Mouse (Mus musculus) intestine, embryonic 14.5 days (tissue): ENCODE measurements around the gene Fzr1. TPM values are rescaled to one million over a fixed set of nuclear protein-coding genes. Genes with fewer than 3 reads are reported as not detected.

ENCODE experiments used
- ATAC-seq: fragments of 200-750 bp; cut with Nextera tagmentation; replicated peaks from 2 replicates; pipeline ENCODE4 v1.8.0; 2017; ENCODE audit warnings: low read depth, moderate number of reproducible peaks, moderate TSS enrichment, moderate library complexity; ENCODE audit not compliant: low FRiP score, low TSS enrichment
- DNase-seq: peaks from one replicate; pipeline ENCODE4 v3.0.0-alpha.2; 2018; ENCODE audit warnings: low spot score
- H3K27ac ChIP-seq: fragments of 300-500 bp; sonication (generic); 2 replicates; pipeline ENCODE4 v1.5.1; 2014; ENCODE audit warnings: low read depth, mild to moderate bottlenecking, control low read depth
- H3K27me3 ChIP-seq: fragments of 300-500 bp; sonication (generic); replicated peaks from 2 replicates; pipeline ENCODE4 v1.6.1; 2014; ENCODE audit warnings: low read length, control low read depth; ENCODE audit not compliant: control insufficient read depth, insufficient read depth
- H3K36me3 ChIP-seq: fragments of 300-500 bp; sonication (generic); 2 replicates; pipeline ENCODE4 v1.6.1; 2014; ENCODE audit warnings: low read length, control low read depth; ENCODE audit not compliant: control insufficient read depth, insufficient read depth
- H3K4me1 ChIP-seq: fragments of 300-500 bp; sonication (generic); replicated peaks from 2 replicates; pipeline ENCODE4 v1.6.1; 2014; ENCODE audit warnings: low read length, control low read depth, mixed read lengths; ENCODE audit not compliant: control insufficient read depth, insufficient read depth
- H3K4me2 ChIP-seq: fragments of 300-500 bp; sonication (generic); 2 replicates; pipeline ENCODE4 v1.6.1; 2014; ENCODE audit warnings: low read length
- H3K4me3 ChIP-seq: fragments of 300-500 bp; sonication (generic); 2 replicates; pipeline ENCODE4 v1.5.1; 2014; ENCODE audit warnings: low read depth, low read length, control low read depth, mixed read lengths
- H3K9ac ChIP-seq: fragments of 300-500 bp; sonication (generic); 2 replicates; pipeline ENCODE4 v1.6.1; 2014; ENCODE audit warnings: mild to moderate bottlenecking, low read length
- H3K9me3 ChIP-seq: fragments of 300-500 bp; sonication (generic); 2 replicates; pipeline ENCODE4 v1.6.1; 2016; ENCODE audit warnings: low read length, control low read depth; ENCODE audit not compliant: control insufficient read depth
- WGBS: fragments of 180-500 bp; shearing (Covaris S2); extraction: QIAGEN DNeasy Blood & Tissue Kit; methylation state at CpG from one replicate; pipeline ENCODE4 v1.1.7; 2014; 5-methylcytosine and 5-hydroxymethylcytosine counted together
- polyA plus RNA-seq: library from polyadenylated mRNA; unstranded; fragments of >200 nt; fragmentation: Nextera tagmentation; extraction: Ambion mirVana; gene quantifications from 2 replicates; pipeline ENCODE4 v1.2.1, GENCODE M21; 2014

The Fzr1 gene
- polyA plus RNA-seq, 1 experiment from 2014 or later, result 93.9 TPM

- WGBS, result 68% methylated on average over 16 of the region's 16 CpGs
- H3K9me3 ChIP-seq, result no peaks in the 10 kb centered on the region
- no peak overlapping the region for H3K9ac ChIP-seq
- H3K36me3 ChIP-seq, result peaks cover 14% of the 10 kb centered on the region
- DNase-seq (no peak), ATAC-seq (no peak)
- no peak overlapping the region for H3K4me3 ChIP-seq
- H3K27me3 ChIP-seq, result no peaks in the 10 kb centered on the region
- peak overlapping the region; percentile 77 for H3K27ac ChIP-seq
- peaks cover 93% of the 10 kb centered on the region for H3K4me1 ChIP-seq
- H3K4me2 ChIP-seq, result no peak overlapping the region
These were observed 34.4 kb upstream of the Fzr1 start for GRCm38 (mm10) chr10:81412586-81413309.

GRCm38 (mm10) chr10:81411471-81412400, 33.4 kb upstream of the Fzr1 start:
- DNase-seq (peak; percentile 70), ATAC-seq (no peak)
- WGBS, result 53% methylated on average over 18 of the region's 18 CpGs
- Histone ChIP-seq H3K36me3 (peaks cover 20% of the 10 kb centered on the region), H3K4me3 (no peak overlapping the region), H3K9ac (no peak overlapping the region), H3K27ac (peak overlapping the region; percentile 77), H3K27me3 (no peaks in the 10 kb centered on the region), H3K4me1 (peaks cover 93% of the 10 kb centered on the region), H3K9me3 (no peaks in the 10 kb centered on the region), H3K4me2 (peak overlapping the region; percentile 7; the same call in 1 of the 2 replicates)

- DNase-seq (no peak), ATAC-seq (no peak)
- Histone ChIP-seq H3K27me3 (no peaks in the 10 kb centered on the region), H3K9me3 (no peaks in the 10 kb centered on the region), H3K4me3 (no peak overlapping the region), H3K36me3 (peaks cover 27% of the 10 kb centered on the region), H3K9ac (no peak overlapping the region), H3K4me2 (no peak overlapping the region), H3K4me1 (peaks cover 89% of the 10 kb centered on the region), H3K27ac (peak overlapping the region; percentile 77)
- 60% methylated on average over 9 of the region's 9 CpGs for WGBS
These were observed 32.7 kb upstream of the Fzr1 start for GRCm38 (mm10) chr10:81410981-81411380.

GRCm38 (mm10) chr10:81410350-81410749, 32.0 kb upstream of the Fzr1 start:
- Histone ChIP-seq H3K36me3 (peaks cover 31% of the 10 kb centered on the region), H3K4me1 (peaks cover 84% of the 10 kb centered on the region), H3K4me3 (no peak overlapping the region), H3K4me2 (no peak overlapping the region), H3K9me3 (no peaks in the 10 kb centered on the region), H3K27ac (peak overlapping the region; percentile 77; the same call in 1 of the 2 replicates), H3K27me3 (no peaks in the 10 kb centered on the region), H3K9ac (no peak overlapping the region)
- no peak for DNase-seq
- 56% methylated on average over 4 of the region's 4 CpGs for WGBS
- no peak for ATAC-seq

- peaks cover 74% of the 10 kb centered on the region for H3K4me1 ChIP-seq
- no peaks in the 10 kb centered on the region for H3K9me3 ChIP-seq
- no peaks in the 10 kb centered on the region for H3K27me3 ChIP-seq
- H3K36me3 ChIP-seq, result peaks cover 33% of the 10 kb centered on the region
- H3K27ac ChIP-seq, result 0 out of 2 replicates have a peak overlapping the region, but pooled peaks have one; percentile 51
- H3K4me2 ChIP-seq, result no peak overlapping the region
- DNase-seq, result no peak
- no peak overlapping the region for H3K4me3 ChIP-seq
- ATAC-seq, result no peak
- no peak overlapping the region for H3K9ac ChIP-seq
- 23% methylated on average over 8 of the region's 8 CpGs for WGBS
These were observed 31.0 kb upstream of the Fzr1 start for GRCm38 (mm10) chr10:81409330-81409729.

- Histone ChIP-seq H3K4me2 (no peak overlapping the region), H3K27ac (0 out of 2 replicates have a peak overlapping the region, but pooled peaks have one; percentile 51), H3K9ac (no peak overlapping the region), H3K27me3 (no peaks in the 10 kb centered on the region), H3K36me3 (peaks cover 34% of the 10 kb centered on the region), H3K4me1 (peaks cover 70% of the 10 kb centered on the region), H3K9me3 (no peaks in the 10 kb centered on the region), H3K4me3 (no peak overlapping the region)
- ATAC-seq (0 out of 2 replicates have a peak, but pooled peaks have one; percentile 21), DNase-seq (peak; percentile 85)
- WGBS, result 24% methylated on average over 9 of the region's 9 CpGs
These were observed 30.6 kb upstream of the Fzr1 start for GRCm38 (mm10) chr10:81408871-81409291.

- no peak overlapping the region for H3K27ac ChIP-seq
- DNase-seq (no peak), ATAC-seq (no peak)
- 59% methylated on average over 13 of the region's 13 CpGs for WGBS
- H3K9ac ChIP-seq, result no peak overlapping the region
- no peak overlapping the region; the same call in 1 of the 2 replicates for H3K4me3 ChIP-seq
- H3K27me3 ChIP-seq, result no peaks in the 10 kb centered on the region
- H3K36me3 ChIP-seq, result peaks cover 34% of the 10 kb centered on the region
- peaks cover 66% of the 10 kb centered on the region for H3K4me1 ChIP-seq
- H3K9me3 ChIP-seq, result no peaks in the 10 kb centered on the region
- H3K4me2 ChIP-seq, result no peak overlapping the region
These were observed 30.1 kb upstream of the Fzr1 start for GRCm38 (mm10) chr10:81408424-81408729.

- H3K4me3 ChIP-seq, result peak overlapping the region; percentile 18
- H3K9me3 ChIP-seq, result no peaks in the 10 kb centered on the region
- peak overlapping the region; percentile 20; the same call in 1 of the 2 replicates for H3K9ac ChIP-seq
- H3K27me3 ChIP-seq, result no peaks in the 10 kb centered on the region
- peak; percentile 29 for ATAC-seq
- peak; percentile 87 for DNase-seq
- no peak overlapping the region for H3K27ac ChIP-seq
- WGBS, result 27% methylated on average over 31 of the region's 31 CpGs
- H3K36me3 ChIP-seq, result peaks cover 36% of the 10 kb centered on the region
- peaks cover 66% of the 10 kb centered on the region for H3K4me1 ChIP-seq
- peak overlapping the region; percentile 40 for H3K4me2 ChIP-seq
These were observed 29.5 kb upstream of the Fzr1 start for GRCm38 (mm10) chr10:81407539-81408423.
